Mouse (Mus musculus) embryonic facial prominence, embryonic 12.5 days (tissue): ENCODE data around the gene Akap5. TPM values are rescaled to one million over a fixed set of nuclear protein-coding genes. Genes with fewer than 3 reads are reported as not detected.
A peak's percentile ranks its signal among the peaks of the same experiment; 100 is the strongest.

Experiments
- ATAC-seq: fragments of 200-750 bp; cut with Nextera tagmentation; 2 replicates; pipeline ENCODE4 v1.8.0; 2017; ENCODE audit not compliant: insufficient number of reproducible peaks, insufficient read depth, low FRiP score, low TSS enrichment
- H3K27ac ChIP-seq: fragments of 300-500 bp; sonication (generic); 2 replicates; pipeline ENCODE4 v1.5.1; 2016; ENCODE audit warnings: mild to moderate bottlenecking
- H3K27me3 ChIP-seq: fragments of 300-500 bp; sonication (generic); 2 replicates; pipeline ENCODE4 v1.6.1; 2016; ENCODE audit warnings: mild to moderate bottlenecking, moderate library complexity
- H3K36me3 ChIP-seq: fragments of 300-500 bp; sonication (generic); 2 replicates; pipeline ENCODE4 v1.6.1; 2016; ENCODE audit warnings: mild to moderate bottlenecking
- H3K4me1 ChIP-seq: fragments of 300-500 bp; sonication (generic); 2 replicates; pipeline ENCODE4 v1.6.1; 2016
- H3K4me2 ChIP-seq: fragments of 300-500 bp; sonication (generic); replicated peaks from 2 replicates; pipeline ENCODE4 v1.6.1; 2016; ENCODE audit warnings: mild to moderate bottlenecking, moderate library complexity
- H3K4me3 ChIP-seq: fragments of 300-500 bp; sonication (generic); 2 replicates; pipeline ENCODE4 v1.5.1; 2016; ENCODE audit warnings: mild to moderate bottlenecking
- H3K9ac ChIP-seq: fragments of 300-500 bp; sonication (generic); 2 replicates; pipeline ENCODE4 v1.6.1; 2016; ENCODE audit warnings: mild to moderate bottlenecking, moderate library complexity
- H3K9me3 ChIP-seq: fragments of 300-500 bp; sonication (generic); 2 replicates; pipeline ENCODE4 v1.6.1; 2016; ENCODE audit warnings: mild to moderate bottlenecking, moderate library complexity
- WGBS: fragments of 180-500 bp; shearing (Covaris S2); methylation state at CpG from one replicate; pipeline ENCODE4 v1.1.7; 2016; 5-methylcytosine and 5-hydroxymethylcytosine counted together
- polyA plus RNA-seq: library from polyadenylated mRNA; unstranded; fragments of >200 nt; fragmentation: Nextera tagmentation; extraction: Ambion mirVana; gene quantifications from 2 replicates; pipeline ENCODE4 v1.2.1, GENCODE M21; 2016

Akap5 gene
- 1.9 and 2.3 TPM in 2 replicates for polyA plus RNA-seq

- Histone ChIP-seq H3K4me2 (peak within 1 kb of the TSS; percentile 95), H3K9ac (peak within 1 kb of the TSS; percentile 60), H3K36me3 (peaks cover 6% of the 10 kb centered on the region; the same call in 1 of the 2 replicates), H3K4me3 (peak within 1 kb of the TSS; percentile 52), H3K9me3 (no peaks in the 10 kb centered on the region), H3K4me1 (no peaks in the 10 kb centered on the region), H3K27me3 (0 out of 2 replicates have a peak, but pooled peaks cover 6% of the 10 kb centered on the region), H3K27ac (no peak within 1 kb of the TSS)
- peak; percentile 90 for ATAC-seq
- WGBS = 3% methylated on average over 53 of the region's 53 CpGs
These were observed at the start of gene Akap5 for GRCm38 (mm10) chr12:76324679-76325431. Akap5 (plus strand) TSS chr12:76324891.

GRCm38 (mm10) chr12:76278209-76278608 lies 46.5 kb upstream of the Akap5 start:
- Histone ChIP-seq H3K9me3 (no peaks in the 10 kb centered on the region), H3K4me2 (no peak overlapping the region), H3K27ac (no peak overlapping the region), H3K36me3 (peaks cover 25% of the 10 kb centered on the region), H3K4me3 (no peak overlapping the region), H3K4me1 (no peaks in the 10 kb centered on the region), H3K9ac (no peak overlapping the region), H3K27me3 (no peaks in the 10 kb centered on the region)
- WGBS = 89% methylated on average over 6 of the region's 6 CpGs
- no peak for ATAC-seq

GRCm38 (mm10) chr12:76280556-76280955 lies 44.1 kb upstream of the Akap5 start:
- WGBS = 93% methylated on average over 9 of the region's 9 CpGs
- H3K4me2 ChIP-seq = no peak overlapping the region
- no peaks in the 10 kb centered on the region for H3K4me1 ChIP-seq
- no peak overlapping the region for H3K27ac ChIP-seq
- H3K9ac ChIP-seq = no peak overlapping the region
- no peak overlapping the region for H3K4me3 ChIP-seq
- H3K27me3 ChIP-seq = no peaks in the 10 kb centered on the region
- no peak for ATAC-seq
- no peaks in the 10 kb centered on the region for H3K9me3 ChIP-seq
- H3K36me3 ChIP-seq = peaks cover 39% of the 10 kb centered on the region

DNA sequence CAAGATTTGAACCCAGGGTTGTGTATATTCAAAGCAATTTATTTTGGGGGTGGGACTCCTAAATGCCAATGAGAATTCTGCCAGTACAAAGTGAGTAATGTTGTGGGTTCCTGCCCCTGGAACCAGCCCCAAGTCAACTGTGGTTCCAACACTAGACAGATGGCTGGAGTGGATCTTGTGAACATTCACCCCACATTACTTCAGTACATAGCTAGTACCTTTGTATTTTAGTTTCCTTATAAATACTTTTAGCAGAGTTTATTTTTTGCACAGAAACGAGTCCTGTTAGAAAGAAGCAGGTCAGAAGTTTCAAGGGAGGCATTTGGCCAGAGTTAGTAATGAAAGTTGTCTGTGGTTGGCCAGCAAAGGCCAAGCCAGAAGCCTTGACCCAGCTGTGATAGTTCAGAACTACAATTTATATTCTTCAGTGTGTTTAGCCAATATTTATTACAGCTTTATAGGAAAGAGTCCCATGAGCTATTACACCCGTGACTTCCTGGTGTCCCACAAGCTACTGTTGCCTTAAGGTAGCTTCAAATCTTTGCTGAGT lies 43.5 kb upstream of the Akap5 start:
- H3K27me3 ChIP-seq = no peaks in the 10 kb centered on the region
- no peak overlapping the region for H3K9ac ChIP-seq
- H3K4me3 ChIP-seq = no peak overlapping the region
- no peaks in the 10 kb centered on the region for H3K9me3 ChIP-seq
- no peak for ATAC-seq
- peaks cover 39% of the 10 kb centered on the region for H3K36me3 ChIP-seq
- no peaks in the 10 kb centered on the region for H3K4me1 ChIP-seq
- WGBS = 95% methylated on average over 2 of the region's 2 CpGs
- H3K27ac ChIP-seq = no peak overlapping the region
- H3K4me2 ChIP-seq = no peak overlapping the region

GRCm38 (mm10) chr12:76282132-76282531 lies 42.6 kb upstream of the Akap5 start:
- Histone ChIP-seq H3K9me3 (no peaks in the 10 kb centered on the region), H3K4me3 (no peak overlapping the region), H3K36me3 (peaks cover 39% of the 10 kb centered on the region), H3K27me3 (no peaks in the 10 kb centered on the region), H3K27ac (no peak overlapping the region), H3K4me2 (no peak overlapping the region), H3K9ac (no peak overlapping the region), H3K4me1 (no peaks in the 10 kb centered on the region)
- no peak for ATAC-seq
- 69% methylated on average over 4 of the region's 4 CpGs for WGBS

DNA sequence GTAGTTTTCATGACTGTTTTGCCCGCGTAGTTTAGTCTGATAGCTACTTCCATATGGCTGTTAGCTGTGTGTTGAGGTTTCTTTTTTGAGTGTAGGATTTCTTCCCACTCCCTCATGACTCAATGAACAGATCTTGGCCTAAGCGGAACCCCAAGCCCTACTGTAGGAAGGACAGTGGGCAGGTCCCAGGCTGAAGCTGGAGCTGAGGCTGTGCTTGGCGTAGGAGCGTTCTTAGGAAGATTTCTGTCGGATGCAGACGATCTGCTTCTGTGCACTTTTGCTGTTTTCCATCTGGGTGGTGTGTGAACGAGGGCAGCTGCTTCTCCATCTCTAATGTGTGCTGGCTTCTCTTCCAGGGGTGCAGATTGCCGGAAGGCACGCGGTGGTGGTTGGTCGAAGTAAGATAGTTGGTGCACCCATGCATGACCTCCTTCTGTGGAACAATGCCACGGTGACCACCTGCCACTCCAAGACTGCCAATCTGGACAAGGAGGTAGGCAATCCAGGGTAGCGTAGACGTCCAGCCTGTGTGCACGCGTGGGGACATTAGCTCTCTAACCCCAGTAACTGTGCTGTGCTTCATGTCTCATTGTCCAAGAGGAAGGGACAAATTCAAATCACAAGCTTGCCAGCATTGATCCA lies 42.0 kb upstream of the Akap5 start:
- Histone ChIP-seq H3K27me3 (no peaks in the 10 kb centered on the region), H3K4me2 (no peak overlapping the region), H3K4me1 (no peaks in the 10 kb centered on the region), H3K27ac (no peak overlapping the region), H3K9me3 (no peaks in the 10 kb centered on the region), H3K36me3 (peaks cover 39% of the 10 kb centered on the region), H3K9ac (no peak overlapping the region), H3K4me3 (no peak overlapping the region)
- ATAC-seq = no peak
- WGBS = 92% methylated on average over 17 of the region's 17 CpGs

DNA sequence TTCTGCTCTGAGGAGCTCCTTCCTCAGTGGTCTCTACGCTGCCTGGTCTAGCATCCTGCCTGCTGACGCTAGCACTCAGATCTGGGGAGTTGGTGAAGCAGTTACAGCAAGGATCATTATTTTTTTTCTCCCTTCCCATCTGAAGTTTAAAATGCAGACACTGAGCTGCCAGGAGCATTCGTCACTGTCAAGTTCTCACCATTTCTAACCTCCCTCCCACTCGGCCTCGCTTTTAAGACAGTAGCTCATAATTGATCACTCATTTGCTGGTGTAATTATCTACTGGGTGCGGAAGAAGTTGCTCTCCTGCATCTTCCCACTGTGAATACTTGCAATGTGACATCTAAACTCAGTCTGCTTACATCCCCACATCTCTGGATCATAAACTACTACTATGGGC lies 39.3 kb upstream of the Akap5 start:
- WGBS = 89% methylated on average over 6 of the region's 6 CpGs
- peaks cover 47% of the 10 kb centered on the region for H3K36me3 ChIP-seq
- no peaks in the 10 kb centered on the region for H3K27me3 ChIP-seq
- H3K9me3 ChIP-seq = no peaks in the 10 kb centered on the region
- H3K4me2 ChIP-seq = no peak overlapping the region
- no peak overlapping the region for H3K27ac ChIP-seq
- H3K9ac ChIP-seq = no peak overlapping the region
- no peak for ATAC-seq
- no peak overlapping the region for H3K4me3 ChIP-seq
- no peaks in the 10 kb centered on the region for H3K4me1 ChIP-seq

- H3K9ac ChIP-seq = no peak overlapping the region
- no peak overlapping the region for H3K4me3 ChIP-seq
- no peak for ATAC-seq
- peaks cover 50% of the 10 kb centered on the region for H3K36me3 ChIP-seq
- H3K27ac ChIP-seq = no peak overlapping the region
- 80% methylated on average over 8 of the region's 8 CpGs for WGBS
- no peaks in the 10 kb centered on the region for H3K9me3 ChIP-seq
- no peaks in the 10 kb centered on the region for H3K4me1 ChIP-seq
- H3K4me2 ChIP-seq = no peak overlapping the region
- no peaks in the 10 kb centered on the region for H3K27me3 ChIP-seq
These were observed 36.7 kb upstream of the Akap5 start for GRCm38 (mm10) chr12:76287986-76288385.

- no peaks in the 10 kb centered on the region for H3K4me1 ChIP-seq
- H3K9me3 ChIP-seq = no peaks in the 10 kb centered on the region
- H3K4me3 ChIP-seq = no peak overlapping the region
- ATAC-seq = no peak
- WGBS = 94% methylated on average over 5 of the region's 5 CpGs
- H3K27ac ChIP-seq = no peak overlapping the region
- no peak overlapping the region for H3K4me2 ChIP-seq
- peaks cover 45% of the 10 kb centered on the region for H3K36me3 ChIP-seq
- H3K9ac ChIP-seq = no peak overlapping the region
- H3K27me3 ChIP-seq = no peaks in the 10 kb centered on the region
These were observed 36.2 kb upstream of the Akap5 start for GRCm38 (mm10) chr12:76288494-76288893.

GRCm38 (mm10) chr12:76289428-76289827 lies 35.3 kb upstream of the Akap5 start:
- no peak overlapping the region for H3K9ac ChIP-seq
- H3K4me1 ChIP-seq = no peaks in the 10 kb centered on the region
- no peaks in the 10 kb centered on the region for H3K27me3 ChIP-seq
- 91% methylated on average over 12 of the region's 12 CpGs for WGBS
- H3K36me3 ChIP-seq = peaks cover 41% of the 10 kb centered on the region
- ATAC-seq = no peak
- H3K4me2 ChIP-seq = no peak overlapping the region
- H3K27ac ChIP-seq = no peak overlapping the region
- no peak overlapping the region for H3K4me3 ChIP-seq
- no peaks in the 10 kb centered on the region for H3K9me3 ChIP-seq

DNA sequence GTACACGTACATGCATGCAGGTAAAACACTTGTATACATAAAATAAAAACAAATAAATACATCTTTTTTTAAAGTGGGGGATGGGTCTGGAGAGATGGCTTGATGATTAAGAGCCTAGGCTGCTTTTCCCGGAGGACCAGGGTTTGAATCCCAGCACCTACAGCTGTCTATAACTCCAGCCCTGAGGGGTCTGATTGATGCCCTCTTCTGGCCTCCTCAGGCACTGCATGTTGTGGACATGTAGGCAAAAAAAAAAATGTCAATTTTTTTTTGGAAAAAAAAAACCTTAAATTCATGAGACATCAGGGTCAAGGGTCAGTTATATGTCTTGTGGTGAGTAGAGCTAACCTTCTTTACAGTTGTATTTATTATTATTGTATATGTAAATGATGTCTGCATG lies 34.4 kb upstream of the Akap5 start:
- H3K9ac ChIP-seq = no peak overlapping the region
- no peak overlapping the region for H3K4me2 ChIP-seq
- H3K4me3 ChIP-seq = no peak overlapping the region
- no peak overlapping the region for H3K27ac ChIP-seq
- no peak for ATAC-seq
- no peaks in the 10 kb centered on the region for H3K27me3 ChIP-seq
- WGBS = 85% methylated on average over 2 of the region's 2 CpGs
- H3K36me3 ChIP-seq = peaks cover 41% of the 10 kb centered on the region
- no peaks in the 10 kb centered on the region for H3K9me3 ChIP-seq
- no peaks in the 10 kb centered on the region for H3K4me1 ChIP-seq

GRCm38 (mm10) chr12:76293192-76293591 lies 31.5 kb upstream of the Akap5 start:
- 61% methylated on average over 7 of the region's 7 CpGs for WGBS
- Histone ChIP-seq H3K36me3 (peaks cover 58% of the 10 kb centered on the region), H3K4me2 (no peak overlapping the region), H3K27me3 (no peaks in the 10 kb centered on the region), H3K4me1 (no peaks in the 10 kb centered on the region), H3K4me3 (no peak overlapping the region), H3K9ac (no peak overlapping the region), H3K27ac (no peak overlapping the region), H3K9me3 (no peaks in the 10 kb centered on the region)
- ATAC-seq = no peak
